Mouse (Mus musculus) spleen, postnatal 14 days (tissue): Measurements from ENCODE around the gene Pik3r3.

Experiments used
- DNase-seq, 2 experiments: peaks; one replicate each; pipeline ENCODE4 v3.0.0; 2021 to 2022; ENCODE audit warnings: low spot score in 2 of 2

Gene Pik3r3

DNA sequence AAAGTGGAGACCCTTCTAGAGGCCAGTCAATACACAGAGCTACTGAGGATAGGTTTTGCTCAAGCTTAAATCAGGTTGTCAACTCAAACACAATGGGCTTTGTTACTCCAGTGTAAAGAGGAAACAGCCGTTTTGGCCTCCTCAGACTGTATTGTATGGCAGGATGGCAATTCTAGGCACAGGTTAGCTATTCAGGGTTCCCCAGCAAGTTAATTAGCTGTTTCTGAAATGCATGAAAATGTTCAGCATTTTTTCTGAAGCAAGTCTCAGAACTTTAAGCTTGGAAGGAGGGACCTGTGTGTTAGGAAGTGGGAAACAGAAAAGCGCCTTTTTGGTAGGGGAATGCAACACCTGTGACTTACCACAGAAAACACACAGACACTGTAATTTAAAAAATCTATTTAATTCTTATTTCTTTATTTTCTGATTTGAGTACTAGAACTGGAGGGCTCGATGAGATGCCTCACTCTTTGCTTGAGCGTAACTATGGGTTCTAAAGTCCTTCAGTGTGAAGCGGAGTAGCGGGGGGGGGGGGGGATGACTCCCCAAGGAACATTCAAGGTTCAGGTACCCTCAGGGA is 1.3 kb upstream of the Pik3r3 start:
- DNase-seq, result no peak

GRCm38 (mm10) chr4:116220780-116221139 is 658 bp upstream of the Pik3r3 start:
- DNase-seq, result no peak

DNA sequence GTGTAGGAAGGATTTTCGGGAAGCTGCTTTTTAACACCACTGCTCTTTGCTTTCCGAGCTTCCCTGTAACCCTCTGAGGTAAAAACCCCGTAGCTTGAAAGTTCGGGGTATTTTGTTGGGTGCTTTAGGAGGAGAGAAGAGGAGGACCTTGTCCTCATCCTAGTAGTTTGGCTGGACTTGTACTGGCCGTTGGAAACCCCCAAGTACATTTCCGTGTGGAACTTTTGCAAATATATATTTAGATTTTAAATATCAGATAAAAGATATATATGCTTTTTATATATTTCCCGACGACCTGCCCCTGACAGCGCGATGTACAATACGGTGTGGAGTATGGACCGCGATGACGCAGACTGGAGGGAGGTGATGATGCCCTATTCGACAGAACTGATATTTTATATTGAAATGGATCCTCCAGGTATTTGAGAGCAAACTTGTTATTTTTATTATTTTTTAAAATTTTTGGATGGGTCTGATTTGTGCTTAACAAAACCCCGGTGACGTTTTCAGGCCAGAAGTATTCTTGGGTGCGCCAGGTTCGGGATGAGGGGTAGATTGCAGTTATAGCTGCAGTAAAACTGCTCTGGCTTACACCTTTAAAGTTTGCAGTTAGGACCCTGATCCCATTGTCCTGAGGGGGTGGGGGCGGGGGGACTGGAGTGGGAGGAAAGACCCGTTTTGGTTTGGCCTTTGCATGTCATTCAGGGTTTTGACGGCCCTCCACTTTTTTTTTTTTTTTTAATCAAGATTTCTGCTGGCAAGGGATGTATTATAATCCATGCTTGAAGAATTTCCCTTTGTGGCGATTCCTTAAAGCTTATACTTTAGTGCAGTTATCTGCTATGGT is 801 bp downstream of the Pik3r3 start:
- DNase-seq, result peak in 1 of 2 experiments; percentile 2

DNA sequence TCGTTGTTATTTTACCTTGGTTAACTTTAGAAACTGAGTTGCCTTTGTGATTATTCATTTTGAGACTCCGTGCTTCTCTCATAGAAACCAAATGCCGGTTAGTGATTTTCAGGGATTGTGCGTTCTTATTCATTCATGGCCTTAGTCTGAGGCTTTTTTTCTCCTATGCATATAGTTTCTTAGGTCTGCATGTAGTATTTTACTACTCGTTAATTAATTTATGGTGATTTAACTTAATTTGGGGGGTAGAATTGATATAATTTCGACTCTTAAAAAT is 1.4 kb downstream of the Pik3r3 start:
- no peak for DNase-seq

DNA sequence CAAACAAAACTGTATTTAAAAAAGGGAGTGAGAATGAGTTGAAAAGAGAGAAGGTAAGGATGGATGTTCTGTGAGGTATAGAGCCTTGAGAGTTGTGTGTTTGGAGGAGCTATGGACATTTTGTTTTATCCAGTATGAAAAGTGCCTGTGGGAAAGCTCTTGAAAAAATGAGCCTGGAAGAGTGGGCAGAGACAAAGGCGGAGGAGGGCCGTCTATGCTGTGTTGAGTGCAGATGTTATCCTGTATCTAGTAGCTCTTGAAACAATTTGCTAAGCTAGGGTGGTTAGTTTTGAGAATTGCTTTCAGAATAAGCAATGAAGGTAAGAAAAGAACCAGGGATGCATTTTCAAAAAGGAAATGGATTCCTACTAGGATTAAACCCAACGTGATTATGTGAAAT is 22.0 kb downstream of the Pik3r3 start:
- no peak for DNase-seq

DNA sequence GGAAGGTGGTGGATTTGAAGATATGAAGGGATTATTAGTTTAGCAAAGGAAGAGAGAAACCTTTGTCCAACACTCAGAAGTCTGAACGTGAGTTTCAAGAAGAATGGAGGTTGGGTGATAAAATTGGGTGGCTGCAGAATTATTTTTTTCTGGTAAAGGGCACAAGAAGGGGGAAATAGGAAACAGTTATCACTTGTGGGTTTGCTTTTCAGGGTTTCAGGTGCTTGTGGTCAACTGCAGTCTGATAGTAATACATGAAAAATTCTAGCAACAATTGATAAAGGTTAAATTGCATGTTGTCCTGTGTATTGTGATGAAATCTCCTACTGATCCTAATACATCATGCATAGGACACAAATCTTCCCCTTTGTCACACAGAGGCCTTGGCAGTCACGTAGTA is 22.8 kb downstream of the Pik3r3 start:
- DNase-seq, result no peak

- peak; percentile 11 to 43 for DNase-seq
Observed at GRCm38 (mm10) chr4:116245926-116246325, 24.5 kb downstream of the Pik3r3 start.

DNA sequence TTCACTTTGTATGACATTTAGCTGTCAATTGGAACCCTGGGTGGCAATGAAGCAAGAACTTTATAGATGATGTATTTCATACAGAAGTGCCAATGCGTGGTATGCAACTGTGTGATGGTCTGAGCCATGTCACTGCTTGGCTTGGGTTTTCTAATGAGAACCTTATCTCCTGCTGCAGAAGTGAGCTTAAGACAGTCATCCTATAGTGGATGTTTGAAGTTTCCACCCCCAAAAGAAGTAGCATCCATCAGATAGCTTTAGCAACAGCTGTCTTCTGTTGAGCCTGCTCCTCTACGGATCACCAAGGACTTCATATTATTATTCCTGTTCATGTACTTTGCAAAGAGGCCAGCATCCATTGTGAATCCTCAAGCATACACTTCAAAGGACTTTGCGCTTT is 28.6 kb downstream of the Pik3r3 start:
- DNase-seq, result no peak

DNA sequence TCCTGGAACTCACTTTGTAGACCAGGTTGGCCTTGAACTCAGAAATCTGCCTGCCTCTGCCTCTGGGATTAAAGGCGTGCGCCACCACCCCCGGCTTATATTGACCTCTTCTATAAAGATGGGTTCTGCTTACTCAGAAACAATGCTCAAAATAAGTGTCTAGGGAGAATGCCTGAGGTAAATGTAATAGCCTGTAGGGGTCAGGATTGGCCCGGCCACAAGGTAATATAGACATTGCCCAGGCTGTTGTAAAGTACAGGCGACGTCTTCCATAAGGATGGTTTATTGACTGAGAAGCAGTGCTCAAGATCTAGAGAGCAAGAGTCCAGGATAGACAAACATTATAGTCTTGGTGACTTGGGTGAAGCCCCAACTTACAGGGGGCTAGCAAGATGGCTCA is 46.8 kb downstream of the Pik3r3 start:
- no peak for DNase-seq

GRCm38 (mm10) chr4:116282211-116282610 is 60.8 kb downstream of the Pik3r3 start:
- DNase-seq, result no peak

DNA sequence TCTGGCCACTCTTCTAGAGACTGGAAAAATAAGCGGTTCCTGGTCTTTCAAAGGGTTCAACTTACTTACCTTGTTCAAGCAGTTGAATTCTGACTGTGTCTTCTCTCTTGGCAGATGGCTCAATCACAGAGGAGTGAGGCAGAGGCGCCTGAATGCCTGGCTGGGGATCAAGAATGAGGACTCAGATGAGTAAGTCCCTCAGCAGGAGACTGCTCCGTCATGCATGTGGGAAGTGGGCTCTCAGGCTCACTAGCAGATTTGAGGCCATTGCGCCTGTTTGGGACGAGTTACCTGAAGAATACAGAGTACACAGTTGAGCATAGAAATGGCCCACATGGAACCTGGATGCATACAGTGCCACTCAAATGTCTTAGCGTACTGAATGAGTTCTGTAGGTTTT is 70.1 kb downstream of the Pik3r3 start:
- no peak for DNase-seq

- no peak for DNase-seq
Observed at GRCm38 (mm10) chr4:116293296-116293695, 71.9 kb downstream of the Pik3r3 start.

- no peak for DNase-seq
Observed at GRCm38 (mm10) chr4:116300878-116301355, 79.5 kb downstream of the Pik3r3 start.

DNA sequence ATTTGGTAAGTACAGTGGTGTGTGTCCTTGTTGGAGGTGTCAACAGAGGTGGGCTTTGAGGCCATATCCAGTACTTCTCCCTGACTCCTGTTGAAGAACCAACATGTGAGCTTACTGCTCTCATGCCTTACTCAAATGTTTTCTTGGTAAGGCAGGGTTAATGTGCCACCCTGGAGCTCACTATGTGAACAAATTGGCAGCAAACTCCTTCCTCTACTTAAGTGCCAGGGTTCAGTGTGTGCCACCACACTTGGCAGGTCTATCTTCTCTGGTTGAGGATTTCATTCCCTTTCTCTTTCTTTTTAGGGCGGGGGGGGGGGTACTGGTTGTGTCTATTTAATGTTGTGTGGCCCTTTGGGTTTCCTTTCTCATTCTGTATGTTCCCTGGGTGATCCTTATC is 83.1 kb downstream of the Pik3r3 start:
- no peak for DNase-seq

GRCm38 (mm10) chr4:116317575-116317974 is 96.2 kb downstream of the Pik3r3 start:
- no peak for DNase-seq

GRCm38 (mm10) chr4:116322127-116322526 is 100.7 kb downstream of the Pik3r3 start:
- no peak for DNase-seq

- no peak for DNase-seq
Observed at GRCm38 (mm10) chr4:116329256-116329655, 107.8 kb downstream of the Pik3r3 start.

- no peak for DNase-seq
Observed at GRCm38 (mm10) chr4:116336294-116336693, 114.9 kb downstream of the Pik3r3 start.

DNA sequence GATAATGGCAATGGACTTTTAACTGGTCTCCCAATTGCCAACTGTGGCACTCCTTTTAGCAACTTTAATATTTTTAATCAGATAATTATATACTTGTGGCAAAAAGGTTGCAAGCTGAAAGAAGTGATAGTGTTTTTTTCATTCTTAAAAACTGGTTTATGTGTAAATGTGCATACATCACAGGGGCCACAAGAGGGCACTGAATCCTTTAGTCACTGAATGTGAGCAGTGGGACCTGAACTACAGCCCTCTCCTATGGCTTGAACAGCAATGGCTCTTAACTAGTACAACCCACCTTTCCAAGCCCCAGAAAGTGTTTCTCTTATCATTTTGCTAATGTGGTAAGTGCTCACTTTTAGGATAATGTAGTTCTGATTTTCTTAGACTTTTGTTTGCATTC is 120.7 kb downstream of the Pik3r3 start:
- DNase-seq, result peak in 1 of 2 experiments; percentile 33

GRCm38 (mm10) chr4:116352496-116352895 is 131.1 kb downstream of the Pik3r3 start:
- no peak for DNase-seq
